Mouse (Mus musculus): Measurements from ENCODE around the gene Telo2. TPM values are rescaled to one million over a fixed set of nuclear protein-coding genes. Genes with fewer than 3 reads are reported as not detected.
"Not testable (repeated sequence)": the region's sequence is repeated elsewhere in the genome, so short reads cannot be mapped to it uniquely, and the experiment has no call there.

The Telo2 gene
- polyA plus RNA-seq (2016; fragmentation: Nextera tagmentation; extraction: Ambion mirVana): 45.5 and 46.3 TPM in 2 replicates

GRCm38 (mm10) chr17:25115664-25116432 is at the start of gene Telo2:
Telo2 (minus strand) TSS chr17:25115967.
- WGBS: 6% methylated on average over 40 of the region's 40 CpGs
- Histone ChIP-seq H3K9ac (replicated peaks) (peak within 1 kb of the TSS; percentile 75), H3K9me3 (no peaks in the 10 kb centered on the region), H3K4me1 (peaks cover 17% of the 10 kb centered on the region), H3K4me2 (replicated peaks) (peak within 1 kb of the TSS; percentile 99), H3K36me3 (peaks cover 14% of the 10 kb centered on the region), H3K27ac (replicated peaks) (peak within 1 kb of the TSS; percentile 91), H3K27me3 (peaks cover 6% of the 10 kb centered on the region), H3K4me3 (peak within 1 kb of the TSS; percentile 63)
- ATAC-seq (ENCODE audit: low FRiP score, low read depth): peak; percentile 94

- no peaks in the 10 kb centered on the region for H3K9me3 ChIP-seq
- WGBS: 90% methylated on average over 3 of the region's 3 CpGs
- no peak overlapping the region for H3K4me2 ChIP-seq (replicated peaks)
- H3K4me3 ChIP-seq: no peak overlapping the region
- no peak overlapping the region for H3K27ac ChIP-seq (replicated peaks)
- H3K4me1 ChIP-seq: no peaks in the 10 kb centered on the region
- no peaks in the 10 kb centered on the region for H3K27me3 ChIP-seq
- H3K36me3 ChIP-seq: peaks cover 22% of the 10 kb centered on the region
- no peak for ATAC-seq (ENCODE audit: low FRiP score, low read depth)
- no peak overlapping the region for H3K9ac ChIP-seq (replicated peaks)
Observed at GRCm38 (mm10) chr17:25164770-25165169, 49.0 kb upstream of the Telo2 start.

DNA sequence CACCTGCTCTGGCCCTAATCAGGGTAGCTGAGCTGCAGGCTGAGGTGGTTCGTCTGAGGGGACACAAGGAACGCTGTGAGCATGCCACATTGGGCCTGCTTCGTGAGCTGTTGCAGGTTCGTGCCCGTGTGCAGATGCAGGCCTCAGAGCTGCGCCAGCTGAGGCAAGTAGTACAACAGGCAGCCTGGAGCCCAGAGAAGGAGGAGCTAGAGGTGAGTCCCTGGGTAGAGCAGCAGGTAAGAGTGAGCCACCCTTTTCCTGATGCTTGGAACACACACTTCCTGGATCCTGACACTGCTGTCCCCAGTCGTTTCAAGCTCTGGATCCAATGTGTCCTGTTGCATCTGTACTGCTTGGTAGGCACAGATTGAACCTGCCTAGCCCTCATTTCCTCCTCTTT is 47.6 kb upstream of the Telo2 start:
- H3K36me3 ChIP-seq: peaks cover 32% of the 10 kb centered on the region
- whole genome bisulfite sequencing: 88% methylated on average over 7 of the region's 7 CpGs
- H3K9me3 ChIP-seq: no peaks in the 10 kb centered on the region
- no peak overlapping the region for H3K27ac ChIP-seq (replicated peaks)
- no peaks in the 10 kb centered on the region for H3K4me1 ChIP-seq
- H3K4me3 ChIP-seq: no peak overlapping the region
- no peak for ATAC-seq (ENCODE audit: low FRiP score, low read depth)
- H3K9ac ChIP-seq (replicated peaks): no peak overlapping the region
- no peak overlapping the region for H3K4me2 ChIP-seq (replicated peaks)
- no peaks in the 10 kb centered on the region for H3K27me3 ChIP-seq

DNA sequence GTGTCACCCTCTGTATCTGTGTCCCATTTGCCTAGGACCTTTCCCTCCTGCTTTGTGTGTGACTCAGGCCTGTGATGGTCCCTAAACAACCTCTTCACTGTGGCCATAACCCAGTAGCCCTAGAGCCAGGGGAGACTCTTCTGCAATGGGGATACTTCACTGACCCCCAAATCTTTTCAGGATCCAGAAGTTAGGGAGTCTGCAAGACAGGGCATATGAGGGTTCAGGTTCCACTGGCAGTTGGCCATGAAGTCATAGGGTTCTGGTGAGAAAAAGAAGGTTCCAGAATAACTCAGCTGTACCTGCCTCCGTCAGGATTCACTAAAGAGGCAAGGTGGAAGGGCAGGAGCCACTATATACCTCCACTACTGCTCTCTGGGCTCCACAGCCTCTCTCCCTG is 46.4 kb upstream of the Telo2 start, which contains the start of gene Ccdc154:
Gene Ccdc154, plus strand, starts transcription at position 301 of the 400 bp plus-strand sequence.
- H3K27ac ChIP-seq (replicated peaks): no peak within 1 kb of the TSS
- H3K4me2 ChIP-seq (replicated peaks): no peak within 1 kb of the TSS
- no peak within 1 kb of the TSS for H3K9ac ChIP-seq (replicated peaks)
- H3K4me3 ChIP-seq: no peak within 1 kb of the TSS
- no peak for ATAC-seq (ENCODE audit: low FRiP score, low read depth)
- H3K36me3 ChIP-seq: peaks cover 41% of the 10 kb centered on the region
- WGBS: 88% methylated on average over 1 of the region's 1 CpGs
- no peaks in the 10 kb centered on the region for H3K27me3 ChIP-seq
- no peaks in the 10 kb centered on the region for H3K9me3 ChIP-seq
- H3K4me1 ChIP-seq: no peaks in the 10 kb centered on the region

GRCm38 (mm10) chr17:25139960-25140359 is 24.2 kb upstream of the Telo2 start:
- H3K9me3 ChIP-seq: no peaks in the 10 kb centered on the region
- no peak overlapping the region for H3K4me3 ChIP-seq
- no peak overlapping the region for H3K4me2 ChIP-seq (replicated peaks)
- no peak overlapping the region for H3K9ac ChIP-seq (replicated peaks)
- 68% methylated on average over 4 of the region's 4 CpGs for WGBS
- H3K27ac ChIP-seq (replicated peaks): no peak overlapping the region
- no peaks in the 10 kb centered on the region for H3K4me1 ChIP-seq
- ATAC-seq (ENCODE audit: low FRiP score, low read depth): no peak
- no peaks in the 10 kb centered on the region for H3K27me3 ChIP-seq
- peaks cover 15% of the 10 kb centered on the region; the same call in 1 of the 2 replicates for H3K36me3 ChIP-seq

DNA sequence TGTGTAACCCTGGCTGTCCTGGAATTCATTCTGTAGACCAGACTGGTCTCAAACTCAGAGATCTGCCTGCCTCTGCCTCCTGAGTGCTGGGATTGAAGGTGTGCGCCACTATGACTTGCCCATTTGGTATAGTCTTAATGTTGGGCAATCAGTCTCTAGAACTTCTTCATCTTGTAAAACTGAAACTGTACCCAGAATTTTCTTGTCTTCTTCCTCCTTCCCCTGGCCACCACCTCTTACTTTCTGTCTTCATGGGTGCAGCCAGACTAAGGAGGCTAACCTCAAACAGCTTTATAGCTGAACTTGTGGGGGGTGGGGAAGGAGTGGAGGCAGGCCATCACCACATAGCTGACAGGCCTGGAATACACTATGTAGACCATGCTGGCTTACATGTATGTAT is 23.0 kb upstream of the Telo2 start:
- Histone ChIP-seq H3K36me3 (peaks cover 8% of the 10 kb centered on the region; the same call in 1 of the 2 replicates), H3K9me3 (no peaks in the 10 kb centered on the region), H3K4me2 (replicated peaks) (no peak overlapping the region), H3K9ac (replicated peaks) (no peak overlapping the region), H3K4me1 (peaks cover 10% of the 10 kb centered on the region), H3K27ac (replicated peaks) (no peak overlapping the region), H3K27me3 (no peaks in the 10 kb centered on the region), H3K4me3 (no peak overlapping the region)
- no peak for ATAC-seq (ENCODE audit: low FRiP score, low read depth)
- 95% methylated on average over 1 of the region's 1 CpGs for WGBS

- no peak overlapping the region for H3K4me2 ChIP-seq (replicated peaks)
- no peak for ATAC-seq (ENCODE audit: low FRiP score, low read depth)
- no peak overlapping the region for H3K9ac ChIP-seq (replicated peaks)
- H3K4me1 ChIP-seq: peaks cover 12% of the 10 kb centered on the region
- no peak overlapping the region for H3K4me3 ChIP-seq
- H3K27me3 ChIP-seq: no peaks in the 10 kb centered on the region
- 92% methylated on average over 6 of the region's 6 CpGs for WGBS
- H3K9me3 ChIP-seq: no peaks in the 10 kb centered on the region
- peaks cover 8% of the 10 kb centered on the region; the same call in 1 of the 2 replicates for H3K36me3 ChIP-seq
- H3K27ac ChIP-seq (replicated peaks): no peak overlapping the region
Observed at GRCm38 (mm10) chr17:25135622-25136021, 19.9 kb upstream of the Telo2 start.

- Histone ChIP-seq H3K27me3 (no peaks in the 10 kb centered on the region), H3K9me3 (no peaks in the 10 kb centered on the region), H3K36me3 (peaks cover 8% of the 10 kb centered on the region; the same call in 1 of the 2 replicates), H3K27ac (replicated peaks) (no peak within 1 kb of the TSS), H3K4me1 (peaks cover 12% of the 10 kb centered on the region), H3K4me3 (peak within 1 kb of the TSS; percentile 89), H3K4me2 (replicated peaks) (peak within 1 kb of the TSS; percentile 74), H3K9ac (replicated peaks) (peak within 1 kb of the TSS; percentile 79)
- WGBS: under 1% methylated on average over 40 of the region's 40 CpGs
- ATAC-seq (ENCODE audit: low FRiP score, low read depth): peak; percentile 91
Observed at GRCm38 (mm10) chr17:25133275-25133698, 17.5 kb upstream of the Telo2 start, which contains the start of gene Clcn7. Clcn7 (plus strand) TSS chr17:25133391.

GRCm38 (mm10) chr17:25130060-25130459 is 14.3 kb upstream of the Telo2 start:
- no peak overlapping the region for H3K4me2 ChIP-seq (replicated peaks)
- no peak overlapping the region for H3K9ac ChIP-seq (replicated peaks)
- peaks cover 12% of the 10 kb centered on the region for H3K4me1 ChIP-seq
- 89% methylated on average over 1 of the region's 1 CpGs for WGBS
- H3K4me3 ChIP-seq: no peak overlapping the region
- 0 out of 2 replicates have a peak, but pooled peaks cover 3% of the 10 kb centered on the region for H3K27me3 ChIP-seq
- no peaks in the 10 kb centered on the region for H3K36me3 ChIP-seq
- ATAC-seq (ENCODE audit: low FRiP score, low read depth): no peak
- H3K9me3 ChIP-seq: no peaks in the 10 kb centered on the region
- H3K27ac ChIP-seq (replicated peaks): no peak overlapping the region

DNA sequence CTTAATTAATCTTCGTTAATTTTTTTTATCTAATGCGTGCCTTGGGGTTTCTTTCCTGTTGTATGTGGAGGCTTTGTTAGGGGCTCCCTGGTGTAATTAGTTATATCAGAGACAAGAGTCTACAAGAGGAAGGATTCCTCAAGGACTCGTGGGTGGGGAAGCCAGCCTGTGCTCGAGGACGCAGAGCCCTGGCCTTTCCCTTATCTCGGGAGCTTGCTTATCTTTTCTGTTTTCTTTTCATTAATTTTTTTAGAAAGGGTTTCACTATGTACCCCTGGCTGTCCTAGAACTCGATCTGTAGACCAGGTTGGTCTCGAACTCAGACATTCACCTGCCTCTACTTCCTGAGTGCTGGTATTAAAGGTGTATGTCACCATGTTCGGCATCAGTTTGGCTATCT is 11.9 kb upstream of the Telo2 start:
- H3K4me3 ChIP-seq: no peak overlapping the region
- H3K36me3 ChIP-seq: no peaks in the 10 kb centered on the region
- H3K4me2 ChIP-seq (replicated peaks): no peak overlapping the region
- H3K27me3 ChIP-seq: peaks cover 16% of the 10 kb centered on the region; the same call in 1 of the 2 replicates
- no peak for ATAC-seq (ENCODE audit: low FRiP score, low read depth)
- H3K9me3 ChIP-seq: no peaks in the 10 kb centered on the region
- WGBS: 83% methylated on average over 9 of the region's 9 CpGs
- H3K27ac ChIP-seq (replicated peaks): no peak overlapping the region
- no peak overlapping the region for H3K9ac ChIP-seq (replicated peaks)
- no peaks in the 10 kb centered on the region for H3K4me1 ChIP-seq

- Histone ChIP-seq H3K4me1 (no peaks in the 10 kb centered on the region), H3K27me3 (peaks cover 17% of the 10 kb centered on the region; the same call in 1 of the 2 replicates), H3K27ac (replicated peaks) (no peak overlapping the region), H3K9me3 (no peaks in the 10 kb centered on the region), H3K9ac (replicated peaks) (no peak overlapping the region), H3K4me3 (no peak overlapping the region), H3K4me2 (replicated peaks) (no peak overlapping the region), H3K36me3 (no peaks in the 10 kb centered on the region)
- no peak for ATAC-seq (ENCODE audit: low FRiP score, low read depth)
- WGBS: 61% methylated on average over 8 of the region's 8 CpGs
Observed at GRCm38 (mm10) chr17:25127079-25127478, 11.3 kb upstream of the Telo2 start.

DNA sequence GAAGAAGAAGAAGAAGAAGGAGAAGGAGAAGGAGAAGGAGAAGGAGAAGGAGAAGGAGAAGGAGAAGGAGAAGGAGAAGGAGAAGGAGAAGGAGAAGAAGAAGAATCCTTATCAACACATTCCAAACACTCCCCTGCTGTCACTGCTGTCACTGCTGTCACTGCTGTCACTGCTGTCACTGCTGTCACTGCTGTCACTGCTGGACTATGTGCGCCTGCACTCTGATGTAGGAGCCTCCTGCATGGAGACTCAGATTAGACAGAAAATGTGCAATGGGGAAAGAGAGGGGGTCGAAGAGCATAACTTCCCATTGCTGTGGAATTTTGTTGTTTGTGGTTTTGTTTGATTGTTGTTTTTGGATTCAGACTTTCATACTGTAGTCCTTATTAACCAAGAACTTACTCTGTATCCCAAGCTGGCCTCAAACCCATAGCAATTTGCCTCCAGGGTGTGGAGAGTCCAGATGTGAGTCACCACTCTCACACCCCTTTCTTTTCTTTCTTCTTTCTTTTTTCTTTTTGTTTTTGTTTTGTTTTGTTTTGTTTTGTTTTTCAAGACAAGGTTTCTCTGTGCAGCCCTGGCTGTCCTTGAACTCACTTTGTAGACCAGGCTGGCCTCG is 9.8 kb upstream of the Telo2 start:
- WGBS: 84% methylated on average over 3 of the region's 3 CpGs
- H3K9ac ChIP-seq (replicated peaks); H3K4me2 ChIP-seq (replicated peaks); H3K36me3 ChIP-seq; H3K4me3 ChIP-seq; H3K4me1 ChIP-seq; H3K9me3 ChIP-seq; ATAC-seq (ENCODE audit: low FRiP score, low read depth); H3K27ac ChIP-seq (replicated peaks): not testable (repeated sequence)
- peaks cover 19% of the 10 kb centered on the region for H3K27me3 ChIP-seq
